Comparison of ENCODE assay signal across 24 mouse cellular contexts in the genomic region with DNA sequence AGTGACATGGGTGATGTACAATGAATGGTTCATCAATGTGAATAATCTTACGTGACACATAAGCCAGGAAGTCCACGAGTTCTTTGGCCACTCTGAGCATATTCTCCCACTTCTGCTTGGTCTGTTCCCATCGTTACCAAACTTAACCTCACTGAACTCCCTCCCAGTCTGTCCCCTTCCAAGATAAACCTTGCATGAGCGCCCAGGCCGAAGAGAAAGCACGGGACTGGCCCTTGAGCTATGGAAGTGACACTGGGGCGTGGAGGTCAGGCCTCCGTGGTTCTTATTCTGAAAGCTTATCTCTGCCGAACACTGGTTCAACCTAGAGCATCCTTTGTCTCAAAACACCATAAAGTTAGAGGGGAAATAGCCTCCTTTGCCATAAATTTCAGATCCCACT.
"Had no signal": no experiment of that assay in that cellular context is flagged by ENCODE, and none has a peak within 500 bp of the region (broad histone marks: within the 10 kb centered on the region; RNA-seq: fewer than 3 reads in every experiment).

No protein-coding gene starts in this region.

- H3K9ac ChIP-seq: heart, embryonic 13.5 days; heart, embryonic 15.5 days; hindbrain, embryonic 12.5 days; hindbrain, embryonic 15.5 days; kidney, embryonic 15.5 days; limb, embryonic 13.5 days; limb, embryonic 15.5 days; liver, embryonic 12.5 days; liver, embryonic 14.5 days had no signal

- DNase-seq: gastrocnemius, postnatal 10 days; gastrocnemius, postnatal 36 days; heart, postnatal 14 days; heart, postnatal 36 days; kidney, adult 11 months; kidney, adult 2 months; kidney, adult 9 months; kidney, postnatal 14 days; kidney, postnatal 36 days; layer of hippocampus, adult 9-11 months; layer of hippocampus, postnatal 36 days; left cerebral cortex, postnatal 4 days had no signal

- H3K4me2 ChIP-seq: heart, embryonic 13.5 days; heart, embryonic 15.5 days; hindbrain, embryonic 12.5 days; hindbrain, embryonic 15.5 days; kidney, embryonic 15.5 days; limb, embryonic 13.5 days; limb, embryonic 15.5 days; liver, embryonic 12.5 days had no signal

- H3K4me3 ChIP-seq: heart, embryonic 13.5 days; heart, embryonic 15.5 days; hindbrain, embryonic 12.5 days; hindbrain, embryonic 15.5 days; kidney, embryonic 15.5 days; limb, embryonic 13.5 days; limb, embryonic 15.5 days; liver, embryonic 12.5 days had no signal

- H3K27ac ChIP-seq: heart, embryonic 13.5 days; heart, embryonic 15.5 days; hindbrain, embryonic 12.5 days; hindbrain, embryonic 15.5 days; hindbrain, postnatal 0 days; kidney, embryonic 15.5 days; kidney, postnatal 0 days; limb, embryonic 13.5 days; limb, embryonic 15.5 days; liver, embryonic 12.5 days; liver, embryonic 14.5 days had no signal

- H3K9me3 ChIP-seq: heart, embryonic 13.5 days; heart, embryonic 15.5 days; hindbrain, embryonic 12.5 days; hindbrain, embryonic 15.5 days; kidney, embryonic 15.5 days; limb, embryonic 13.5 days; limb, embryonic 15.5 days; liver, embryonic 12.5 days had no signal

- ATAC-seq: hindbrain, postnatal 0 days; intestine, embryonic 16.5 days; liver, embryonic 12.5 days had no signal

- H3K36me3 ChIP-seq: hindbrain, embryonic 15.5 days had no signal

- H3K27me3 ChIP-seq: heart, embryonic 13.5 days; heart, embryonic 15.5 days; hindbrain, embryonic 12.5 days; hindbrain, embryonic 15.5 days; kidney, embryonic 15.5 days; limb, embryonic 13.5 days; limb, embryonic 15.5 days; liver, embryonic 12.5 days had no signal

- H3K4me1 ChIP-seq: hindbrain, embryonic 12.5 days; hindbrain, embryonic 15.5 days had no signal
